Mouse (Mus musculus) MEL (cell line): ENCODE results near the gene Larp1b. TPM values are rescaled to one million over a fixed set of nuclear protein-coding genes. Genes with fewer than 3 reads are reported as not detected.

Experiments
- DNase-seq: peaks from one replicate; pipeline ENCODE4 v3.0.0; 2011; ENCODE audit warnings: low read depth, low spot score
- H3K27ac ChIP-seq: 2 replicates; pipeline ENCODE4 v1.5.1; 2012; ENCODE audit warnings: low read depth, mild to moderate bottlenecking, control low read depth, low read length, moderate library complexity; ENCODE audit not compliant: control insufficient read depth
- H3K27me3 ChIP-seq, 2 experiments: fragments of 150-350 bp in 1 of 2; sonication (generic) in 1 of 2; 2 replicates each; pipeline ENCODE4 v1.6.1; 2012; ENCODE audit warnings: low read length in 2 of 2, mild to moderate bottlenecking in 2 of 2, improper control_type of control experiment in 1 of 2, moderate library complexity in 1 of 2; ENCODE audit not compliant: insufficient read depth in 2 of 2, control insufficient read depth in 1 of 2
- H3K36me3 ChIP-seq, 2 experiments: 2 replicates each; pipeline ENCODE4 v1.6.1; 2012 to 2014; ENCODE audit warnings: low read length in 2 of 2, improper control_type of control experiment in 1 of 2, inconsistent platforms in 1 of 2, mild to moderate bottlenecking in 1 of 2; ENCODE audit not compliant: insufficient read depth in 2 of 2, control insufficient read depth in 1 of 2
- H3K4me1 ChIP-seq, 2 experiments: fragments of 150-350 bp in 1 of 2; sonication (generic) in 1 of 2; 2 replicates each; pipeline ENCODE4 v1.6.1; 2012; ENCODE audit warnings: low read length in 2 of 2, improper control_type of control experiment in 1 of 2, mild to moderate bottlenecking in 1 of 2; ENCODE audit not compliant: insufficient read depth in 2 of 2, control insufficient read depth in 1 of 2
- H3K4me3 ChIP-seq, 2 experiments: fragments of 150-350 bp in 1 of 2; sonication (generic) in 1 of 2; 2 replicates each; pipeline ENCODE4 v1.5.1; 2012; ENCODE audit warnings: low read depth in 2 of 2, low read length in 2 of 2, mild to moderate bottlenecking in 2 of 2, moderate library complexity in 2 of 2, control low read depth in 1 of 2, improper control_type of control experiment in 1 of 2; ENCODE audit not compliant: control insufficient read depth in 1 of 2, insufficient read depth in 1 of 2
- H3K79me2 ChIP-seq: 2 replicates; pipeline ENCODE4 v1.6.1; 2012; ENCODE audit warnings: mild to moderate bottlenecking, low read length, moderate library complexity; ENCODE audit not compliant: control insufficient read depth, poor library complexity, insufficient read depth
- H3K9ac ChIP-seq: 2 replicates; pipeline ENCODE4 v1.6.1; 2012; ENCODE audit warnings: low read depth, mild to moderate bottlenecking, control low read depth, low read length, moderate library complexity; ENCODE audit not compliant: control insufficient read depth, poor library complexity, severe bottlenecking
- H3K9me3 ChIP-seq: fragments of 150-350 bp; sonication (generic); replicated peaks from 2 replicates; pipeline ENCODE4 v1.6.1; 2012; ENCODE audit warnings: mild to moderate bottlenecking, low read length, improper control_type of control experiment, moderate library complexity; ENCODE audit not compliant: insufficient read depth
- BHLHE40 ChIP-seq: IDR thresholded peaks from 2 replicates; pipeline ENCODE4 v1.6.1; 2012; ENCODE audit warnings: low read depth, mild to moderate bottlenecking, inconsistent platforms, low read length, improper control_type of control experiment, borderline replicate concordance
- CTCF ChIP-seq, 3 experiments: IDR thresholded peaks in 2 of 3; conservative IDR thresholded peaks in 1 of 3; 2 replicates each; pipeline ENCODE4 v1.5.1; 2011 to 2012; ENCODE audit warnings: low read length in 3 of 3, low read depth in 2 of 3, mild to moderate bottlenecking in 2 of 3, improper control_type of control experiment in 1 of 3, inconsistent platforms in 1 of 3, mixed read lengths in 1 of 3, moderate library complexity in 1 of 3; ENCODE audit not compliant: control insufficient read depth in 1 of 3, insufficient read depth in 1 of 3, poor library complexity in 1 of 3, severe bottlenecking in 1 of 3
- E2F4 ChIP-seq: IDR thresholded peaks from 2 replicates; pipeline ENCODE4 v1.6.1; 2011; ENCODE audit warnings: low read depth, low read length, improper control_type of control experiment, borderline replicate concordance
- ELF1 ChIP-seq: IDR thresholded peaks from 2 replicates; pipeline ENCODE4 v1.6.1; 2014; ENCODE audit warnings: low read depth, mild to moderate bottlenecking, inconsistent platforms, low read length, improper control_type of control experiment, moderate library complexity
- GABPA ChIP-seq: IDR thresholded peaks from 2 replicates; pipeline ENCODE4 v1.6.1; 2012; ENCODE audit warnings: low read depth, mild to moderate bottlenecking, inconsistent platforms, low read length, improper control_type of control experiment, moderate library complexity
- GATA1 ChIP-seq: IDR thresholded peaks from 2 replicates; pipeline ENCODE4 v1.6.1; 2011; ENCODE audit warnings: low read depth, low read length, improper control_type of control experiment
- HCFC1 ChIP-seq: IDR thresholded peaks from 2 replicates; pipeline ENCODE4 v1.6.1; 2012; ENCODE audit warnings: low read depth, mild to moderate bottlenecking, inconsistent platforms, low read length, improper control_type of control experiment, moderate library complexity
- JUND ChIP-seq: IDR thresholded peaks from 2 replicates; pipeline ENCODE4 v1.6.1; 2011; ENCODE audit warnings: low read depth, mild to moderate bottlenecking, improper control_type of control experiment, low read length
- KAT2A ChIP-seq: conservative IDR thresholded peaks from 2 replicates; pipeline ENCODE4 v1.6.1; 2012; ENCODE audit warnings: low read depth, low read length, improper control_type of control experiment, inconsistent platforms
- MAFK ChIP-seq: IDR thresholded peaks from 2 replicates; pipeline ENCODE4 v1.6.1; 2011; ENCODE audit warnings: low read depth, mild to moderate bottlenecking, low read length, improper control_type of control experiment, borderline replicate concordance
- MAX ChIP-seq: IDR thresholded peaks from 2 replicates; pipeline ENCODE4 v1.6.1; 2011; ENCODE audit warnings: low read length, improper control_type of control experiment
- MXI1 ChIP-seq: IDR thresholded peaks from 2 replicates; pipeline ENCODE4 v1.6.1; 2011; ENCODE audit warnings: mild to moderate bottlenecking, low read depth, low read length, improper control_type of control experiment
- MYB ChIP-seq: IDR thresholded peaks from 2 replicates; pipeline ENCODE4 v1.6.1; 2011; ENCODE audit warnings: mild to moderate bottlenecking, low read depth, low read length, improper control_type of control experiment
- MYC ChIP-seq: IDR thresholded peaks from 2 replicates; pipeline ENCODE4 v1.6.1; 2011; ENCODE audit warnings: low read depth, mild to moderate bottlenecking, low read length, improper control_type of control experiment, moderate library complexity
- NELFE ChIP-seq: IDR thresholded peaks from 2 replicates; pipeline ENCODE4 v1.6.1; 2011; ENCODE audit warnings: low read depth, low read length, improper control_type of control experiment
- NRF1 ChIP-seq: IDR thresholded peaks from 2 replicates; pipeline ENCODE4 v1.6.1; 2014; ENCODE audit warnings: low read depth, mild to moderate bottlenecking, inconsistent platforms, low read length, improper control_type of control experiment, moderate library complexity; ENCODE audit not compliant: poor library complexity, insufficient read depth, severe bottlenecking
- POLR2A ChIP-seq, 2 experiments: IDR thresholded peaks; 2 replicates each; pipeline ENCODE4 v1.6.1; 2011 to 2012; ENCODE audit warnings: low read length in 2 of 2, mild to moderate bottlenecking in 2 of 2, control low read depth in 1 of 2, improper control_type of control experiment in 1 of 2, low read depth in 1 of 2, moderate library complexity in 1 of 2; ENCODE audit not compliant: control insufficient read depth in 1 of 2, insufficient read depth in 1 of 2, poor library complexity in 1 of 2
- POLR2AphosphoS2 ChIP-seq: IDR thresholded peaks from 2 replicates; pipeline ENCODE4 v1.6.1; 2011; ENCODE audit warnings: low read length, improper control_type of control experiment
- POLR2AphosphoS5 ChIP-seq: IDR thresholded peaks from 2 replicates; pipeline ENCODE4 v1.6.1; 2012; ENCODE audit warnings: low read depth, borderline replicate concordance, mild to moderate bottlenecking, inconsistent platforms, low read length, moderate library complexity, mixed read lengths
- RAD21 ChIP-seq: IDR thresholded peaks from 2 replicates; pipeline ENCODE4 v1.6.1; 2011; ENCODE audit warnings: mild to moderate bottlenecking, low read depth, low read length, improper control_type of control experiment
- RCOR1 ChIP-seq: IDR thresholded peaks from 2 replicates; pipeline ENCODE4 v1.6.1; 2012; ENCODE audit warnings: low read depth, mild to moderate bottlenecking, inconsistent platforms, low read length, improper control_type of control experiment
- SIN3A ChIP-seq: IDR thresholded peaks from 2 replicates; pipeline ENCODE4 v1.6.1; 2012; ENCODE audit warnings: low read length, improper control_type of control experiment, inconsistent platforms
- SMC3 ChIP-seq: IDR thresholded peaks from 2 replicates; pipeline ENCODE4 v1.6.1; 2011; ENCODE audit warnings: low read depth, low read length, improper control_type of control experiment
- TBP ChIP-seq: IDR thresholded peaks from 2 replicates; pipeline ENCODE4 v1.8.0; 2011; ENCODE audit warnings: low read depth, low read length, improper control_type of control experiment
- TCF12 ChIP-seq: IDR thresholded peaks from 2 replicates; pipeline ENCODE4 v1.6.1; 2014; ENCODE audit warnings: low read depth, mild to moderate bottlenecking, inconsistent platforms, low read length, improper control_type of control experiment, moderate library complexity
- USF2 ChIP-seq, 2 experiments: IDR thresholded peaks; 2 replicates each; pipeline ENCODE4 v1.6.1; 2011 to 2012; ENCODE audit warnings: improper control_type of control experiment in 2 of 2, low read length in 2 of 2, borderline replicate concordance in 1 of 2, inconsistent platforms in 1 of 2, low read depth in 1 of 2, mild to moderate bottlenecking in 1 of 2; ENCODE audit not compliant: insufficient read depth in 1 of 2
- ZC3H11A ChIP-seq: IDR thresholded peaks from 2 replicates; pipeline ENCODE4 v1.6.1; 2012; ENCODE audit warnings: low read depth, mild to moderate bottlenecking, inconsistent platforms, low read length, improper control_type of control experiment
- ZMIZ1 ChIP-seq: IDR thresholded peaks from 2 replicates; pipeline ENCODE4 v1.6.1; 2012; ENCODE audit warnings: low read depth, mild to moderate bottlenecking, inconsistent platforms, low read length, improper control_type of control experiment, moderate library complexity
- ZNF384 ChIP-seq: IDR thresholded peaks from 2 replicates; pipeline ENCODE4 v1.6.1; 2012; ENCODE audit warnings: low read depth, mild to moderate bottlenecking, inconsistent platforms, low read length, improper control_type of control experiment
- polyA plus RNA-seq, 2 experiments: library from polyadenylated mRNA; stranded (reverse) in 1 of 2; unstranded in 1 of 2; fragments of >175 nt in 1 of 2; fragments of >200 nt in 1 of 2; gene quantifications; 2 replicates each; pipeline versions ENCODE4 v1.2.1 to v1.2.4; 2012; ENCODE audit warnings: low replicate concordance in 2 of 2, low read depth in 1 of 2; ENCODE audit not compliant: insufficient read length in 2 of 2, insufficient read depth in 1 of 2, missing spikeins in 1 of 2
- total RNA-seq: library from RNA; depleted of rRNA; stranded (reverse); fragments of 300-350 nt; gene quantifications from 2 replicates; pipeline ENCODE4 v1.2.3, GENCODE M21; 2012

The Larp1b gene
- total and polyA plus RNA-seq, 3 experiments: 30.4 to 33.3 TPM; not detected in 1

DNA sequence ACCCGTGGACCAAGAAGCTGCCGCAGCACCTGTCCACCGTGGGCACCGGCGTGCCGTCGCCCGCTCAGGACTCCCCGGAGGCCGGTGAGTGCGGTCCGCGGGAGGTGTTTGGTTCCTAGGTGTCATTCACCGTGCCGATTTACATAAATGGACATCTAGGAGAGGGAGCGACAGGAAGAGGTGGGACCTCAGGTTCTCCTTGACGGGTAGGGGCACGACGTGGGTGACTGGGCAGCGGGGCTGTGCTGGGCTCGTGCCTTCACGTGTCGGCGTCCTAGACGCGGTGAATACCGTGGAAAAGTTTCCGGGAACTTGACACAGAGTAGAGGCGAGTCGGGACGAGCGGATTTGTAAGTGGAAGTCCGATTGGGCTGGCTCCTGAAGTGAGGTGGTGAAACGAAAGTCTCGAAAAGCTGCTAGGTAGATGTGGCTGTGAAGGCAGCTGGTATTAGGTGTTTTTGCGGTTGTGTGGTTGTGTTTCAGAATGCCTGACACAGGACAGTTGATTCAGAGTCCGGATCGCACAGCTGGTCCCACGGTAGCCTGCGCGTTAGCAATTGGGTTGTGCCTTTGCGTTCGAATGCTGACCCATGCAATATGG is 1.1 kb downstream of the Larp1b start:
- H3K9ac ChIP-seq: peak overlapping the region; percentile 58
- H3K79me2 ChIP-seq: peaks cover 22% of the 10 kb centered on the region
- TF ChIP-seq JUND (no peak), HCFC1 (0 out of 2 replicates have a peak, but pooled peaks have one; percentile 18), TBP (no peak; the same call in 1 of the 2 replicates), BHLHE40 (peak; percentile 32; the same call in 1 of the 2 replicates), NRF1 (no peak), MYC (no peak), SIN3A (peak; percentile 27; the same call in 1 of the 2 replicates), POLR2A (IDR thresholded peaks at IDR 0.05; ENCODE audit: control insufficient read depth in 1 of 2, insufficient read depth in 1 of 2, low read depth in 1 of 2, low read length in 2 of 2, poor library complexity in 1 of 2) (peak in 1 of 2 experiments; percentile 38; a peak in 1 of 4 replicates), GABPA (no peak), NELFE (no peak), GATA1 (no peak), KAT2A (no peak), MAFK (no peak), MXI1 (peak; percentile 81), ZC3H11A (no peak), MYB (no peak), ELF1 (no peak)
- no peaks in the 10 kb centered on the region for H3K27me3 ChIP-seq
- peaks cover 9 to 20% of the 10 kb centered on the region in 2 experiments for H3K4me1 ChIP-seq
- peak overlapping the region; percentile 64 for H3K27ac ChIP-seq
- DNase-seq: peak; percentile 85
- H3K4me3 ChIP-seq: peak overlapping the region; percentile 73 to 89
- no peaks in the 10 kb centered on the region for H3K9me3 ChIP-seq
- H3K36me3 ChIP-seq: peaks cover 0 to 25% of the 10 kb centered on the region in 2 experiments; a peak in 2 of 4 replicates

DNA sequence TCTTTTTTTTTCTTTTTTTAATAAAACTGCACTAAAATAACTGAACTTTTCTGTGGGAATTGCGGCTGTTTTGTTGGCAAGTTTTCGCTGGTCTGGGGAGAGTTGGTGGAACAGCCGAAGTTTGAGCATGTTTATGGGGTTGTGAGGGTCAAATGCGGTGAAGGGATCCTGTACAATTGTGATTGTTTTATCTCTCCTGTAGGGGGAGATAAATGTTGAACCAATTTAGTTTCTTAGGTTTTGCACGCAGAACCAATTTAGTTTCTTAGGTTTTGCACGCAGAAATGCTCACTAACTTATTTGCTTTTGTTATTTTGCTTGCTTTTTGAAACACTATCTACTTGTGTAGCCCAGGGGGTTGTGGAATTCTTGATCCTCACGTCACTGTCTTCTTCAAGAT is 1.7 kb downstream of the Larp1b start:
- peaks cover 0 to 20% of the 10 kb centered on the region in 2 experiments; a peak in 2 of 4 replicates for H3K36me3 ChIP-seq
- peaks cover 22% of the 10 kb centered on the region for H3K79me2 ChIP-seq
- peak overlapping the region; percentile 64 for H3K27ac ChIP-seq
- H3K4me3 ChIP-seq: peak overlapping the region; percentile 73 to 89
- DNase-seq: peak; percentile 80
- no peaks in the 10 kb centered on the region for H3K9me3 ChIP-seq
- peak overlapping the region; percentile 58 for H3K9ac ChIP-seq
- H3K4me1 ChIP-seq: peaks cover 9 to 15% of the 10 kb centered on the region in 2 experiments
- H3K27me3 ChIP-seq: no peaks in the 10 kb centered on the region
- TF ChIP-seq MAX (peak; percentile 52; the same call in 1 of the 2 replicates), ELF1 (no peak), TCF12 (peak; percentile 53; the same call in 1 of the 2 replicates), RCOR1 (peak; percentile 59; the same call in 1 of the 2 replicates), ZNF384 (no peak), NELFE (no peak), CTCF (IDR thresholded peaks at IDR 0.05 in 2 of 3, conservative IDR thresholded peaks at IDR 0.05 in 1 of 3; ENCODE audit: control insufficient read depth in 1 of 3, insufficient read depth in 1 of 3, low read depth in 2 of 3, low read length in 3 of 3, poor library complexity in 1 of 3, severe bottlenecking in 1 of 3) (peak in 2 of 3 experiments; percentile 35 to 58; a peak in 4 of 6 replicates), SMC3 (peak; percentile 25; the same call in 1 of the 2 replicates), MYC (0 out of 2 replicates have a peak, but pooled peaks have one; percentile 45), KAT2A (no peak), TBP (no peak; the same call in none of the 2 replicates), USF2 (IDR thresholded peaks at IDR 0.05; ENCODE audit: borderline replicate concordance in 1 of 2, insufficient read depth in 1 of 2, low read depth in 1 of 2, low read length in 2 of 2) (no peak), POLR2AphosphoS5 (no peak), RAD21 (peak; percentile 26), POLR2AphosphoS2 (no peak), SIN3A (peak; percentile 79), E2F4 (no peak), BHLHE40 (0 out of 2 replicates have a peak, but pooled peaks have one; percentile 29), MAFK (0 out of 2 replicates have a peak, but pooled peaks have one; percentile 16), ZMIZ1 (no peak)
